Mouse (Mus musculus) myocyte (in vitro differentiated cells): ENCODE measurements around the gene Gm6993.

Source experiments
- CEBPB ChIP-seq: IDR thresholded peaks from 2 replicates; pipeline ENCODE4 v1.6.1; 2011; ENCODE audit warnings: mild to moderate bottlenecking, moderate library complexity; ENCODE audit not compliant: poor library complexity, insufficient read depth, severe bottlenecking
- POLR2A ChIP-seq: IDR thresholded peaks from one replicate; pipeline ENCODE4 v1.6.1; 2011; ENCODE audit warnings: low read depth, mild to moderate bottlenecking, control low read depth, moderate library complexity; ENCODE audit not compliant: insufficient read length
- SRF ChIP-seq: IDR thresholded peaks from one replicate; pipeline ENCODE4 v1.6.1; 2011; ENCODE audit warnings: low read depth; ENCODE audit not compliant: control insufficient read depth, insufficient read length

DNA sequence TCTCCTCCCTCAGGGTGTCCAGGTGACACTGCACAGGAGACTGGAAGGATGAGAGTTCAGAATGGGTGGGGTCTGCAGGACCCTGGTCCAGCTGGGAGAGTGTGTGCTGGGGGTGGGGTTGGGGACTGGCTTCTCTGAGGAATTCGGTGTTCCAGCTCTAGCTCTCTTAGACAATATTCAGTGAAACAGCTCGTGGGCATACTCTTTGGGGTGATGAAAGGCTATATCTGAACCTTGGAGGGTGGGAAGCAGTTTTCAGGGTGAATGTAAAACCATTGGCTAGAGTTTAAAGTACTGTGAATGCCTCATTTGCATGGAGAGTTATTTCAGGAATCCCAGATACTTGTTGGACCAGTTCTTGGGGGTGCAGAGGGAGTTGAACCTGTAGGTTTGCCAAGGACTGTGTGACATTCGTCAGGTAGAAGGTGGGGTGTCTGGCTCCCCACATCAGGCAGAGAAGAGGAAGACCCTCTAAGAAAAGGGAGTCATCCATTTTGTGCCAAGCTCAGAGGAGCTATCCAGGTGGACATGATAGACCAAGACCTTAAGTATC, 1.5 kb upstream of the Gm6993 start:
- TF ChIP-seq POLR2A (no peak), SRF (no peak), CEBPB (no peak)
